ENCODE assay signal across 28 mouse cellular contexts in genomic region chr2:51267662-51268061, GRCm38 (mm10).
DNase-seq lines count a peak whose midpoint lies in the region; ATAC-seq and TF ChIP-seq lines count a peak whose summit lies in the region.
"Had no signal": no experiment of that assay in that cellular context is flagged by ENCODE, and none has a peak within 500 bp of the region (broad histone marks: within the 10 kb centered on the region; RNA-seq: fewer than 3 reads in every experiment).

No protein-coding gene starts in this region.

- no peak for TF ChIP-seq POLR2A in lung, adult 2 months (IDR thresholded peaks at IDR 0.05; ENCODE audit: borderline replicate concordance, extremely low read depth, low read depth, low read length)

- H3K9ac ChIP-seq in embryonic facial prominence, embryonic 15.5 days, result no peak overlapping the region
- H3K9ac ChIP-seq in limb, embryonic 12.5 days (replicated peaks), result no peak overlapping the region
- H3K9ac ChIP-seq: hindbrain, embryonic 14.5 days; intestine, embryonic 15.5 days; liver, embryonic 12.5 days; neural tube, embryonic 13.5 days had no signal

- peak; percentile 47 for ATAC-seq in embryonic facial prominence, embryonic 15.5 days (ENCODE audit: insufficient number of reproducible peaks, low FRiP score, low TSS enrichment, low read depth)
- ATAC-seq in limb, embryonic 12.5 days (ENCODE audit: insufficient number of reproducible peaks, insufficient read depth, low FRiP score, low TSS enrichment, low read depth), result peak; percentile 82; the same call in 1 of the 2 replicates
- ATAC-seq: forebrain, embryonic 16.5 days; intestine, embryonic 15.5 days; liver, embryonic 12.5 days had no signal

- intact Hi-C loops in left cerebral cortex, postnatal 10 days (cut with DNase I), result no loop called here

- 0 out of 2 replicates have a peak overlapping the region, but pooled peaks have one; percentile 44 for H3K27ac ChIP-seq in embryonic facial prominence, embryonic 15.5 days (replicated peaks)
- peak overlapping the region; percentile 67 for H3K27ac ChIP-seq in limb, embryonic 12.5 days
- H3K27ac ChIP-seq: heart, embryonic 10.5 days; hindbrain, embryonic 14.5 days; intestine, embryonic 15.5 days; liver, embryonic 12.5 days; neural tube, embryonic 13.5 days had no signal

- no peaks in the 10 kb centered on the region for H3K9me3 ChIP-seq in embryonic facial prominence, embryonic 15.5 days (replicated peaks)
- no peaks in the 10 kb centered on the region for H3K9me3 ChIP-seq in limb, embryonic 12.5 days
- H3K9me3 ChIP-seq: heart, embryonic 10.5 days; intestine, embryonic 15.5 days; liver, embryonic 12.5 days; neural tube, embryonic 13.5 days had no signal

- TF ChIP-seq CTCF in lung, adult 2 months (IDR thresholded peaks at IDR 0.05; ENCODE audit: insufficient read depth, low read length), result no peak

- no peaks in the 10 kb centered on the region for H3K36me3 ChIP-seq in embryonic facial prominence, embryonic 15.5 days
- no peaks in the 10 kb centered on the region for H3K36me3 ChIP-seq in limb, embryonic 12.5 days
- H3K36me3 ChIP-seq: heart, embryonic 10.5 days; intestine, embryonic 15.5 days; liver, embryonic 12.5 days; neural tube, embryonic 13.5 days had no signal

- H3K4me2 ChIP-seq in embryonic facial prominence, embryonic 15.5 days (replicated peaks), result 0 out of 2 replicates have a peak overlapping the region, but pooled peaks have one; percentile 3
- peak overlapping the region; percentile 36 for H3K4me2 ChIP-seq in limb, embryonic 12.5 days
- H3K4me2 ChIP-seq: hindbrain, embryonic 14.5 days; intestine, embryonic 15.5 days; liver, embryonic 12.5 days; neural tube, embryonic 13.5 days had no signal

- peak; percentile 32 for DNase-seq in NIH3T3 (ENCODE audit: low read depth)
- DNase-seq in embryo, embryonic 9.5 days (ENCODE audit: extremely low spot score), result peak; percentile 26
- no peak for DNase-seq in lung, adult 2 months
- no peak for DNase-seq in left cerebral cortex, postnatal 10 days (ENCODE audit: extremely low spot score in 1 of 2, low spot score in 2 of 2)
- DNase-seq in cerebellum, adult 8-10 months, result no peak
- DNase-seq in adrenal gland, postnatal 25 days, result no peak
- DNase-seq: adrenal gland, postnatal 36 days; cerebellum, adult 9-11 months; gastrocnemius, postnatal 36 days; heart, postnatal 4 days; kidney, adult 8-10 months; kidney, postnatal 14 days; layer of hippocampus, postnatal 36 days; lung, adult 18-20 months; lung, postnatal 14 days; midbrain, embryonic 14.5 days; retina, postnatal 1 day; right cerebral cortex, postnatal 4 days; thymus, postnatal 14 days had no signal

- 20% methylated on average over 5 of the region's 5 CpGs for WGBS in embryonic facial prominence, embryonic 15.5 days
- 6% methylated on average over 5 of the region's 5 CpGs for WGBS in limb, embryonic 12.5 days
- 65% methylated on average over 5 of the region's 5 CpGs for WGBS in lung, adult 2 months

- H3K27me3 ChIP-seq in embryonic facial prominence, embryonic 15.5 days, result no peaks in the 10 kb centered on the region
- no peaks in the 10 kb centered on the region for H3K27me3 ChIP-seq in limb, embryonic 12.5 days
- H3K27me3 ChIP-seq: intestine, embryonic 15.5 days; liver, embryonic 12.5 days; neural tube, embryonic 13.5 days had no signal

- H3K4me3 ChIP-seq in embryonic facial prominence, embryonic 15.5 days (replicated peaks), result no peak overlapping the region
- no peak overlapping the region for H3K4me3 ChIP-seq in limb, embryonic 12.5 days (replicated peaks)
- H3K4me3 ChIP-seq in lung, adult 2 months (replicated peaks; ENCODE audit: extremely low read depth, low read depth, low read length), result no peak overlapping the region
- H3K4me3 ChIP-seq: heart, embryonic 10.5 days; intestine, embryonic 15.5 days; liver, embryonic 12.5 days; myocyte; neural tube, embryonic 13.5 days had no signal

- peaks cover 4% of the 10 kb centered on the region; the same call in 1 of the 2 replicates for H3K4me1 ChIP-seq in embryonic facial prominence, embryonic 15.5 days
- H3K4me1 ChIP-seq in limb, embryonic 12.5 days (replicated peaks), result peaks cover 20% of the 10 kb centered on the region
- H3K4me1 ChIP-seq in lung, adult 2 months (ENCODE audit: control insufficient read depth, insufficient read depth, low read length), result no peaks in the 10 kb centered on the region
- H3K4me1 ChIP-seq: intestine, embryonic 15.5 days; liver, embryonic 12.5 days; neural tube, embryonic 13.5 days had no signal

Comparison
In these comparisons a context has a peak if more than half of its experiments do, and no peak if none do; other contexts are left out.
1. DNase-seq: peak in NIH3T3 (single experiment) and embryo, embryonic 9.5 days (single experiment); none in lung, adult 2 months (single experiment), left cerebral cortex, postnatal 10 days (0 of 2), cerebellum, adult 8-10 months (single experiment) and adrenal gland, postnatal 25 days (single experiment).